Mouse (Mus musculus): Measurements from ENCODE around the gene Ilvbl. TPM values are rescaled to one million over a fixed set of nuclear protein-coding genes. Genes with fewer than 3 reads are reported as not detected.

Ilvbl gene
- polyA plus RNA-seq, 1 experiment from 2014 or later = 58.9 TPM

GRCm38 (mm10) chr10:78585606-78586005 lies 11.5 kb downstream of the Ilvbl start:
- H3K9ac ChIP-seq (ENCODE audit: low read length) = no peak overlapping the region
- no peaks in the 10 kb centered on the region for H3K27me3 ChIP-seq (ENCODE audit: control insufficient read depth, insufficient read depth, low read length)
- H3K4me3 ChIP-seq (replicated peaks; ENCODE audit: low read length) = no peak overlapping the region
- peaks cover 27% of the 10 kb centered on the region for H3K36me3 ChIP-seq (ENCODE audit: control insufficient read depth, insufficient read depth, low read length)
- ATAC-seq (ENCODE audit: insufficient read depth, low FRiP score) = no peak
- peaks cover 7% of the 10 kb centered on the region for H3K4me1 ChIP-seq (ENCODE audit: control insufficient read depth, insufficient read depth, low read length)
- 86% methylated on average over 22 of the region's 22 CpGs for WGBS
- H3K27ac ChIP-seq (ENCODE audit: low read length) = no peak overlapping the region
- H3K4me2 ChIP-seq (ENCODE audit: low read depth, low read length) = no peak overlapping the region
- no peaks in the 10 kb centered on the region for H3K9me3 ChIP-seq (replicated peaks; ENCODE audit: control insufficient read depth, low read length)

GRCm38 (mm10) chr10:78586026-78586425 lies 11.9 kb downstream of the Ilvbl start:
- Histone ChIP-seq H3K4me1 (ENCODE audit: control insufficient read depth, insufficient read depth, low read length) (peaks cover 8% of the 10 kb centered on the region), H3K9ac (ENCODE audit: low read length) (no peak overlapping the region), H3K27ac (ENCODE audit: low read length) (no peak overlapping the region), H3K4me2 (ENCODE audit: low read depth, low read length) (no peak overlapping the region), H3K27me3 (ENCODE audit: control insufficient read depth, insufficient read depth, low read length) (no peaks in the 10 kb centered on the region), H3K4me3 (replicated peaks; ENCODE audit: low read length) (no peak overlapping the region), H3K36me3 (ENCODE audit: control insufficient read depth, insufficient read depth, low read length) (peaks cover 27% of the 10 kb centered on the region), H3K9me3 (replicated peaks; ENCODE audit: control insufficient read depth, low read length) (no peaks in the 10 kb centered on the region)
- ATAC-seq (ENCODE audit: insufficient read depth, low FRiP score) = no peak
- WGBS = 94% methylated on average over 13 of the region's 13 CpGs

GRCm38 (mm10) chr10:78589291-78589690 lies 15.1 kb downstream of the Ilvbl start:
- no peak overlapping the region for H3K4me3 ChIP-seq (replicated peaks; ENCODE audit: low read length)
- no peak for ATAC-seq (ENCODE audit: insufficient read depth, low FRiP score)
- H3K4me2 ChIP-seq (ENCODE audit: low read depth, low read length) = no peak overlapping the region
- H3K27me3 ChIP-seq (ENCODE audit: control insufficient read depth, insufficient read depth, low read length) = no peaks in the 10 kb centered on the region
- 92% methylated on average over 18 of the region's 18 CpGs for WGBS
- peaks cover 8% of the 10 kb centered on the region for H3K4me1 ChIP-seq (ENCODE audit: control insufficient read depth, insufficient read depth, low read length)
- H3K9ac ChIP-seq (ENCODE audit: low read length) = no peak overlapping the region
- peaks cover 24% of the 10 kb centered on the region for H3K36me3 ChIP-seq (ENCODE audit: control insufficient read depth, insufficient read depth, low read length)
- H3K27ac ChIP-seq (ENCODE audit: low read length) = no peak overlapping the region
- H3K9me3 ChIP-seq (replicated peaks; ENCODE audit: control insufficient read depth, low read length) = no peaks in the 10 kb centered on the region

GRCm38 (mm10) chr10:78589901-78590300 lies 15.8 kb downstream of the Ilvbl start:
- H3K4me2 ChIP-seq (ENCODE audit: low read depth, low read length) = peak overlapping the region; percentile 57
- H3K9ac ChIP-seq (ENCODE audit: low read length) = no peak overlapping the region
- H3K4me3 ChIP-seq (replicated peaks; ENCODE audit: low read length) = peak overlapping the region; percentile 73
- no peak for ATAC-seq (ENCODE audit: insufficient read depth, low FRiP score)
- H3K9me3 ChIP-seq (replicated peaks; ENCODE audit: control insufficient read depth, low read length) = no peaks in the 10 kb centered on the region
- WGBS = 89% methylated on average over 8 of the region's 8 CpGs
- H3K27ac ChIP-seq (ENCODE audit: low read length) = no peak overlapping the region
- no peaks in the 10 kb centered on the region; the same call in 1 of the 2 replicates for H3K27me3 ChIP-seq (ENCODE audit: control insufficient read depth, insufficient read depth, low read length)
- H3K4me1 ChIP-seq (ENCODE audit: control insufficient read depth, insufficient read depth, low read length) = peaks cover 8% of the 10 kb centered on the region
- H3K36me3 ChIP-seq (ENCODE audit: control insufficient read depth, insufficient read depth, low read length) = peaks cover 23% of the 10 kb centered on the region

GRCm38 (mm10) chr10:78590744-78591143 lies 16.6 kb downstream of the Ilvbl start:
- peak overlapping the region; percentile 87 for H3K27ac ChIP-seq (ENCODE audit: low read length)
- peaks cover 8% of the 10 kb centered on the region for H3K4me1 ChIP-seq (ENCODE audit: control insufficient read depth, insufficient read depth, low read length)
- H3K4me3 ChIP-seq (replicated peaks; ENCODE audit: low read length) = peak overlapping the region; percentile 73
- WGBS = 22% methylated on average over 9 of the region's 9 CpGs
- peak overlapping the region; percentile 57 for H3K4me2 ChIP-seq (ENCODE audit: low read depth, low read length)
- H3K36me3 ChIP-seq (ENCODE audit: control insufficient read depth, insufficient read depth, low read length) = peaks cover 17% of the 10 kb centered on the region
- H3K27me3 ChIP-seq (ENCODE audit: control insufficient read depth, insufficient read depth, low read length) = no peaks in the 10 kb centered on the region; the same call in 1 of the 2 replicates
- H3K9me3 ChIP-seq (replicated peaks; ENCODE audit: control insufficient read depth, low read length) = no peaks in the 10 kb centered on the region
- peak overlapping the region; percentile 88 for H3K9ac ChIP-seq (ENCODE audit: low read length)
- ATAC-seq (ENCODE audit: insufficient read depth, low FRiP score) = peak; percentile 34; the same call in 1 of the 2 replicates

GRCm38 (mm10) chr10:78591406-78592328 lies 17.5 kb downstream of the Ilvbl start, which contains the start of gene Syde1:
Gene Syde1 (minus strand): TSS chr10:78591964.
- 4% methylated on average over 50 of the region's 54 CpGs for WGBS

GRCm38 (mm10) chr10:78592856-78593379 lies 18.8 kb downstream of the Ilvbl start:
- H3K9ac ChIP-seq (ENCODE audit: low read length) = no peak overlapping the region
- no peak for ATAC-seq (ENCODE audit: insufficient read depth, low FRiP score)
- WGBS = 80% methylated on average over 4 of the region's 4 CpGs
- H3K27ac ChIP-seq (ENCODE audit: low read length) = no peak overlapping the region
- H3K36me3 ChIP-seq (ENCODE audit: control insufficient read depth, insufficient read depth, low read length) = peaks cover 9% of the 10 kb centered on the region; the same call in 1 of the 2 replicates
- no peaks in the 10 kb centered on the region for H3K9me3 ChIP-seq (replicated peaks; ENCODE audit: control insufficient read depth, low read length)
- H3K4me3 ChIP-seq (replicated peaks; ENCODE audit: low read length) = no peak overlapping the region
- no peaks in the 10 kb centered on the region; the same call in 1 of the 2 replicates for H3K27me3 ChIP-seq (ENCODE audit: control insufficient read depth, insufficient read depth, low read length)
- H3K4me1 ChIP-seq (ENCODE audit: control insufficient read depth, insufficient read depth, low read length) = peaks cover 8% of the 10 kb centered on the region
- no peak overlapping the region for H3K4me2 ChIP-seq (ENCODE audit: low read depth, low read length)

More at GRCm38 (mm10) chr10:78591406-78592328, 17.5 kb downstream of the Ilvbl start, which contains the start of gene Syde1:
- Histone ChIP-seq H3K27me3 (ENCODE audit: control insufficient read depth, insufficient read depth, low read length) (no peaks in the 10 kb centered on the region; the same call in 1 of the 2 replicates), H3K9ac (ENCODE audit: low read length) (peak within 1 kb of the TSS; percentile 88), H3K27ac (ENCODE audit: low read length) (peak within 1 kb of the TSS; percentile 87), H3K4me2 (ENCODE audit: low read depth, low read length) (peak within 1 kb of the TSS; percentile 57), H3K36me3 (ENCODE audit: control insufficient read depth, insufficient read depth, low read length) (peaks cover 13% of the 10 kb centered on the region), H3K4me1 (ENCODE audit: control insufficient read depth, insufficient read depth, low read length) (peaks cover 8% of the 10 kb centered on the region), H3K9me3 (replicated peaks; ENCODE audit: control insufficient read depth, low read length) (no peaks in the 10 kb centered on the region), H3K4me3 (replicated peaks; ENCODE audit: low read length) (peak within 1 kb of the TSS; percentile 73)
- ATAC-seq (ENCODE audit: insufficient read depth, low FRiP score) = peak; percentile 76

- Histone ChIP-seq H3K9me3 (replicated peaks; ENCODE audit: control insufficient read depth, low read length) (no peaks in the 10 kb centered on the region), H3K27me3 (ENCODE audit: control insufficient read depth, insufficient read depth, low read length) (no peaks in the 10 kb centered on the region; the same call in 1 of the 2 replicates), H3K36me3 (ENCODE audit: control insufficient read depth, insufficient read depth, low read length) (0 out of 2 replicates have a peak, but pooled peaks cover 4% of the 10 kb centered on the region), H3K4me1 (ENCODE audit: control insufficient read depth, insufficient read depth, low read length) (peaks cover 8% of the 10 kb centered on the region), H3K9ac (ENCODE audit: low read length) (no peak overlapping the region), H3K27ac (ENCODE audit: low read length) (no peak overlapping the region), H3K4me3 (replicated peaks; ENCODE audit: low read length) (no peak overlapping the region), H3K4me2 (ENCODE audit: low read depth, low read length) (no peak overlapping the region)
- WGBS = 86% methylated on average over 5 of the region's 5 CpGs
- no peak for ATAC-seq (ENCODE audit: insufficient read depth, low FRiP score)
Measured at GRCm38 (mm10) chr10:78593736-78594135, 19.6 kb downstream of the Ilvbl start.

GRCm38 (mm10) chr10:78594157-78594556 lies 20.0 kb downstream of the Ilvbl start:
- Histone ChIP-seq H3K4me3 (replicated peaks; ENCODE audit: low read length) (no peak overlapping the region), H3K4me1 (ENCODE audit: control insufficient read depth, insufficient read depth, low read length) (peaks cover 8% of the 10 kb centered on the region), H3K9me3 (replicated peaks; ENCODE audit: control insufficient read depth, low read length) (no peaks in the 10 kb centered on the region), H3K27ac (ENCODE audit: low read length) (no peak overlapping the region), H3K9ac (ENCODE audit: low read length) (no peak overlapping the region), H3K36me3 (ENCODE audit: control insufficient read depth, insufficient read depth, low read length) (0 out of 2 replicates have a peak, but pooled peaks cover under 1% of the 10 kb centered on the region), H3K4me2 (ENCODE audit: low read depth, low read length) (no peak overlapping the region), H3K27me3 (ENCODE audit: control insufficient read depth, insufficient read depth, low read length) (no peaks in the 10 kb centered on the region; the same call in 1 of the 2 replicates)
- WGBS = 62% methylated on average over 6 of the region's 6 CpGs
- no peak for ATAC-seq (ENCODE audit: insufficient read depth, low FRiP score)
